Mouse (Mus musculus): ENCODE data around the gene Arhgap44. TPM values are rescaled to one million over a fixed set of nuclear protein-coding genes. Genes with fewer than 3 reads are reported as not detected.
A peak's percentile ranks its signal among the peaks of the same experiment; 100 is the strongest.

The Arhgap44 gene
- 10.3 and 11.5 TPM in 2 replicates for polyA plus RNA-seq (2015; fragmentation: Nextera tagmentation; extraction: Ambion mirVana)

DNA sequence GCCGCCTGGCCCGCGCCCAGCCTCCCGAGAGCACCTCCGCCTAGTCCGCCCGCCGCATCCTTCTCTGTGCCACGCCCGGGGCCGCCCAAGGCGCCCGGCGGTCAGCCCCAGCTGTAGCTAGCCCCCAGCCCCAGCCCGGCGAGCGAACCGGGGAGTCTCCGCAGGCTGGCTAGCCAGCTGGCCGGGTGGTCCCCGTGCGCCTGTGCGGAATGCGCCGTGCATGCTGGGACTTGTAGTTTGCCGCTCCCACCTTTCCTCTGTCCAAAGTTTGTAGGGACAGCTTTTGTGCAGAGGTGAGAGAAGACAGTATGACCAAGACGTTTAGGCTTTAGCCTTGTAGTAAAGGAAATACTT, at the start of gene Arhgap44:
Gene Arhgap44 (minus strand): TSS at position 195 of the 354 bp plus-strand sequence.
- Histone ChIP-seq H3K4me3 (peak within 1 kb of the TSS; percentile 84), H3K9me3 (no peaks in the 10 kb centered on the region), H3K9ac (peak within 1 kb of the TSS; percentile 92), H3K4me1 (replicated peaks) (peaks cover 19% of the 10 kb centered on the region), H3K4me2 (peak within 1 kb of the TSS; percentile 84), H3K27ac (replicated peaks) (peak within 1 kb of the TSS; percentile 80), H3K36me3 (no peaks in the 10 kb centered on the region), H3K27me3 (0 out of 2 replicates have a peak, but pooled peaks cover 10% of the 10 kb centered on the region)
- peak; percentile 97 for ATAC-seq (ENCODE audit: low read depth)
- under 1% methylated on average over 27 of the region's 27 CpGs for WGBS

DNA sequence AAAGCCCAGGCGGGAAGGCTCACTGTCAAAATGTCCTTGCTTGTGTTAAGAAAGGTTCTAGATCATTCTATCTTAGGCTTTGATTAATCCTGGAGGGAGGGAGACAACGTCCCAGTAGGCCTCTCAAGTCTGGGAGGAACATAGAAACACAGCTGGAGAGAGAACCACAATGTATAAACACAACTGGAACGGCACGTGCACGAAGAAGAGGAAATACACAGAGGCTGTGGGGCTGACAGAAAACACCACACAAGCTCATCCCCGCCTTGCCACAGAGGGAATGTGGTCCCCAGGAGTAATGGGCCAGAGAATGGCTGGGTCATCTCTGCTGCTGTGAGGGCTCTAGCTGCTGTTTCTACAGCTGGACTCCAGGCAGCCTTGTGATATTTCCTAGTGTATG, 48.9 kb upstream of the Arhgap44 start:
- Histone ChIP-seq H3K9me3 (no peaks in the 10 kb centered on the region), H3K9ac (no peak overlapping the region), H3K4me1 (replicated peaks) (peaks cover 10% of the 10 kb centered on the region; the same call in 1 of the 2 replicates), H3K27me3 (no peaks in the 10 kb centered on the region), H3K36me3 (no peaks in the 10 kb centered on the region), H3K27ac (replicated peaks) (no peak overlapping the region), H3K4me3 (no peak overlapping the region), H3K4me2 (no peak overlapping the region)
- ATAC-seq (ENCODE audit: low read depth) = no peak
- 78% methylated on average over 6 of the region's 6 CpGs for WGBS

DNA sequence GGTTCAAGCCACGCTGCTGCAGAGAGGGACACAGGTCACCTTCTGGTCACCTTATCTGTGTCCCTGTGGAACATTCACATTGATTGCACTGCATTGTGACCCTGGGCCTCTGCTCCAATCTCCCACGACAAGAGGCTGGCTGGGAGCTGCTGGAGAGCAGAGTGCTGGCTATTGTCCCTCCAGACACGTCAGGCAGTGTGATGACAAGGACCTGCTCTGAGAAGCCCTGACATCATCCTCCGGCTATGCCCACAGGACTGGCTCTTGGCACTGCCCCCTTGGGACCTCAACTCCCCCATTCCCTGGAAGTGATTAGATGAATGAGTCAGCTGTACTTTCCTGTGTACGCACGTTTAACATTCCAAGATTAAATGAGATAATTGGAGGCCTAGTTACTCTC, 46.7 kb upstream of the Arhgap44 start:
- Histone ChIP-seq H3K27me3 (no peaks in the 10 kb centered on the region), H3K4me2 (no peak overlapping the region), H3K4me3 (no peak overlapping the region), H3K4me1 (replicated peaks) (no peaks in the 10 kb centered on the region), H3K36me3 (no peaks in the 10 kb centered on the region), H3K27ac (replicated peaks) (no peak overlapping the region), H3K9me3 (no peaks in the 10 kb centered on the region), H3K9ac (no peak overlapping the region)
- 55% methylated on average over 6 of the region's 6 CpGs for WGBS
- ATAC-seq (ENCODE audit: low read depth) = no peak

DNA sequence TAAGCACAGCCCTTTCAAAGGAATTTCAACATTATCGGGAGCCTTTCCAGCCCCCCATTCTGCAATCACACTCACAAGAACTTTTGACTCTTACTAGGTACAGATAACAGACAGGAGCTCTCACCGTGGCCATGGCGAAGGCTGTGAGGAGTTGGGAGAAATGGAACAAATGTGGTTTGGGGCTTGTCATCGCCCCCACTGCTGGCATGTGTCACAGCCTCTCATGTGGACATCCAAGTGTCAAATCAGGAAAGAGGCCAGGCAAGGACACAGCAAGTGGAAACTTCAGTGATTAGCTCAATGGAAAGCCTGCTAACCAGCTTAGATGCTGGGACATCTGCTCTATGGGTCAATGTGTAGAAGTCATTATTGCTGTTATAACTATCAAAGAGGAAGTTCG, 42.5 kb upstream of the Arhgap44 start:
- no peak overlapping the region for H3K4me3 ChIP-seq
- no peak overlapping the region for H3K27ac ChIP-seq (replicated peaks)
- H3K9ac ChIP-seq = no peak overlapping the region
- no peaks in the 10 kb centered on the region for H3K36me3 ChIP-seq
- H3K4me2 ChIP-seq = no peak overlapping the region
- WGBS = 64% methylated on average over 5 of the region's 5 CpGs
- no peaks in the 10 kb centered on the region for H3K4me1 ChIP-seq (replicated peaks)
- H3K9me3 ChIP-seq = no peaks in the 10 kb centered on the region
- H3K27me3 ChIP-seq = no peaks in the 10 kb centered on the region
- ATAC-seq (ENCODE audit: low read depth) = no peak

DNA sequence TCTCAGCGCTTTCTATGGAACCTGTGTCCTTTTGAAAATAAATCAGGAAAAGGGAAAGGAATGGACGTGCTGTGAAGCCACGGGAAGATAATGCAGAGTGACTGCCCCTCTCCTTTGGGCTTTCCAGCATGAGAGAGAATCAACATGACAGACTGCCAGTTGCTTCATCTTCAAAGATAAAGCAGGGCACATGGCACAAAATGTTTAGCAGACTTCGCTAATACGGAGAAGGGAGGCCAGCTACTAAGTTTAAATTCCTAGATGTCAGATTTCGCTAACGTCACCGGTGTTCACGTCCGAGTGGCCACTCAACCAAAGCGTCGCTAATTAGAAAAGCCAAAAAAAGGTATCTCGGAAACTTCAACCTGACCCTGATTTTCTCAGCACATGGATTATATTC, 41.9 kb upstream of the Arhgap44 start:
- 74% methylated on average over 13 of the region's 13 CpGs for whole genome bisulfite sequencing
- Histone ChIP-seq H3K4me2 (no peak overlapping the region), H3K4me3 (no peak overlapping the region), H3K9ac (no peak overlapping the region), H3K9me3 (no peaks in the 10 kb centered on the region), H3K4me1 (replicated peaks) (no peaks in the 10 kb centered on the region), H3K36me3 (no peaks in the 10 kb centered on the region), H3K27me3 (no peaks in the 10 kb centered on the region), H3K27ac (replicated peaks) (no peak overlapping the region)
- no peak for ATAC-seq (ENCODE audit: low read depth)

DNA sequence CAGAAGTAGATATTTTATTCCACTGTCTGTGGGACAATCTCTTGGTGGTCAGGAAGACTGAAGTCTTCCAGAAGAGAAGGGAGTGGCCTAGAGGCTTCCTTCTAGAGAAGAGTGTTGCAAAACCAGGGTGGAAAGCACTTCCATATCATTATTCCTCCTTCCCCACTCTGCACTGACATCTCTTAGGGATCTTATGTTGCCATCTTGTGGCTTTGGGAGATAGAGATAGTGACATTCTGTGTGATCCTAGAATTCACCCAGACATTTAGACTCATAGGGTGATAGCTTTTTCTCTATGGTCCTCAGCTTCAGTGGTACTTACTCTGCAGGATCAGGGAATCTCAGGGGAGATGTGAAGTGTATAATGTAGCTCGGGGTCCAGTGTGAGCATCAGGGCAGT, 40.3 kb upstream of the Arhgap44 start:
- H3K27me3 ChIP-seq = no peaks in the 10 kb centered on the region
- no peaks in the 10 kb centered on the region for H3K4me1 ChIP-seq (replicated peaks)
- no peaks in the 10 kb centered on the region for H3K9me3 ChIP-seq
- H3K4me3 ChIP-seq = no peak overlapping the region
- H3K4me2 ChIP-seq = no peak overlapping the region
- H3K27ac ChIP-seq (replicated peaks) = no peak overlapping the region
- H3K36me3 ChIP-seq = no peaks in the 10 kb centered on the region
- ATAC-seq (ENCODE audit: low read depth) = no peak
- no peak overlapping the region for H3K9ac ChIP-seq
- 88% methylated on average over 1 of the region's 1 CpGs for WGBS

DNA sequence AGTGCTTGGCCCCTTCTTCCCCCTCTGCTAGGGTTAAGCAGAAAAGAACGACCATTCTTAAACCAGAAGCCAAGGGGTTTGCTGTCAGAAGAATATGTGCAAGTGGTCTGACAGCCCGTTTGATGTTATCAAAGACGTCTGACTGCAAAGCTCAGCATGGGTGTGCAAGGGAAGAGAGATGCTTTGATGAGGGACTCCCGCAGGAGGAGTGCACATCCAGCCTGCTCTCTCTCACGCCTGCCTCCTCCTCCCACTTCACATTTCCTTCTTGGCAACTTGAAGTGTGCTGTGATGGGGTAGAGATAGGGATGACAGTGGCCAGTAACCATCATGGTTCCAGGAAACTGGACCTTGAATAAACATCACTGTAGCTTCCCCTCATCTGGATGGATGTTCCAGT, 39.5 kb upstream of the Arhgap44 start:
- no peak for ATAC-seq (ENCODE audit: low read depth)
- Histone ChIP-seq H3K4me3 (no peak overlapping the region), H3K9ac (no peak overlapping the region), H3K9me3 (no peaks in the 10 kb centered on the region), H3K4me2 (no peak overlapping the region), H3K27me3 (no peaks in the 10 kb centered on the region), H3K36me3 (no peaks in the 10 kb centered on the region), H3K4me1 (replicated peaks) (no peaks in the 10 kb centered on the region), H3K27ac (replicated peaks) (no peak overlapping the region)
- 54% methylated on average over 5 of the region's 5 CpGs for WGBS

DNA sequence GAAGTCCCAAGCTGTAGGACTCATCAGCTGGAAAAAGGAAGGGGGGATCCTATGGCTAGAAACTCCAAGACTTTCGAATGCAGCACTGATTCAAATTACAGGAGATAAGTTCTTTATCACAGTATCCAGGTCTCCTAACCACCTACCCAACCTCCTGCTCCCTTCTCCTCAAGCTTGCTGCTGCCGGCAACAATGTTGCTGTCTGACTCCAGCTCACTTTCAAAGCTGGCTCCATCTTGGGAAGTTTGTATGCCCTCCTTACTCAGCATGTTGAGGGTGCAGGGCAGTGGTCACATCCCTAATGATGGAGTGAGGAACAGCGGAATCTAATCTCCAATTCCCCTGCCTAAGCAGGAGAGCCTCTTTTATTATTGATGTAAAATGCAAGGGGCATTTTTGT, 35.3 kb upstream of the Arhgap44 start:
- WGBS = 79% methylated on average over 3 of the region's 3 CpGs
- no peak overlapping the region for H3K4me3 ChIP-seq

DNA sequence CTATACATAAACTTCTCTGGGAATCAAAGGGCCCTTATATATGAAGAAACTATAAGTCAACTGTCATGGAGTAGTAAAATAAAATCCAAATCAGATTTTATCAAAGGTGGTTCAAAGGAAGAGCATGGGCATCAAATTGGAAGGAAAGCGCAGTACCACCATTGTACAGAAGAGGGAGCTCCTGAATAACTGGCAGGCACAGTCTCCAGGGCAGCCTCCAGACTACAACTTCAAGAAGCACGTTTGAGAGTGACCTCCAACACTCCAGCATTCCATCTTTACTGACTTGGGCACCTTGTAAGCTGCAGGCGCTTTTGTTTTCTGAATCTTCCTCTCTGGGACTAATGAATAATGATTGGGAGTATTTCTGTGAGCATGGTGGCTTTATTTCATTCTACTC, 34.5 kb upstream of the Arhgap44 start:
- no peak for ATAC-seq (ENCODE audit: low read depth)
- Histone ChIP-seq H3K9me3 (no peaks in the 10 kb centered on the region), H3K36me3 (no peaks in the 10 kb centered on the region), H3K4me3 (no peak overlapping the region), H3K27me3 (no peaks in the 10 kb centered on the region), H3K4me1 (replicated peaks) (no peaks in the 10 kb centered on the region), H3K27ac (replicated peaks) (no peak overlapping the region), H3K9ac (no peak overlapping the region), H3K4me2 (no peak overlapping the region)
- WGBS = 1% methylated on average over 3 of the region's 3 CpGs

More for the DNA sequence above, 35.3 kb upstream of the Arhgap44 start:
- Histone ChIP-seq H3K4me1 (replicated peaks) (no peaks in the 10 kb centered on the region), H3K27ac (replicated peaks) (no peak overlapping the region), H3K9me3 (no peaks in the 10 kb centered on the region), H3K36me3 (no peaks in the 10 kb centered on the region), H3K4me2 (no peak overlapping the region), H3K27me3 (no peaks in the 10 kb centered on the region), H3K9ac (no peak overlapping the region)
- no peak for ATAC-seq (ENCODE audit: low read depth)

DNA sequence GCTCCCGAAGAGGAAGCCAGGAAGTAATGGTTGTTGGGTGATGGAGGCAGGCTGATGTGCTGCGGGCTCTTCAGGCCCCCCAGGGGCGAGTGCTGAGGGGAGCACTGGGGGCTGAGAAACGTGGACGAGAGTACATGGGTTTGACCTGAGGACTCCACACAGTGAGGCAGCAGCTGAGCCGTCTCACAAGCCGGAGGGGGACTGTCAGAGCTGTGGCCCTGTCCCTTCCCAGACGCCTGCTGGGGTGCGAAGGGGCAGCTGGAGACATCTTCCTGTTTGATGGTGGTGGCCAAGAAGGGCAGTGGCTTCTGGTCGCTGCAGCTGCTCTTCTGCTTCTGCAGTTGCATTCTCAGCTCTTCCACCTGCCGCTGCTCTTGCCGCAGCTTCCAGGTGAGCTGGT, 24.2 kb upstream of the Arhgap44 start:
- no peak for ATAC-seq (ENCODE audit: low read depth)
- no peaks in the 10 kb centered on the region for H3K9me3 ChIP-seq
- H3K27me3 ChIP-seq = no peaks in the 10 kb centered on the region
- H3K27ac ChIP-seq (replicated peaks) = no peak overlapping the region
- 91% methylated on average over 12 of the region's 12 CpGs for WGBS
- H3K4me2 ChIP-seq = no peak overlapping the region
- no peaks in the 10 kb centered on the region for H3K36me3 ChIP-seq
- no peak overlapping the region for H3K9ac ChIP-seq
- no peaks in the 10 kb centered on the region for H3K4me1 ChIP-seq (replicated peaks)
- no peak overlapping the region for H3K4me3 ChIP-seq

DNA sequence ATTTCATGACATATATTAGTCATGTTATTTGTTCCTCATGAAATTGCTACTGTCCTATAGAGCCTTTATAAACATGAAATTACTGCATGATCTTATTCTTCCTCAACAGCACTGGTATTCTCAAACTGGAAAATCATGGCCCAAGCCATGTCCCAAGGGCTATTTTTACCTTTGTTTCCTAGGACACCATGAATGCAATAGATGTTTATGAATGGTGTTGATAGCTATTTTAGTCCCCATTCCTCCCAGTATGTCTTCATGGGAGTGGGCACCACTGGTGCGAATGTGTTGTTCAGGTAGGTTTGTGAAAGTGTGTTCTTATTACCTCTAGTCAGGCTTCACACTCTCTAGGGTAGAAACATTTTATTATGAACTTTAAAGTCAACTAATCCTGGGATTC, 22.4 kb upstream of the Arhgap44 start:
- 94% methylated on average over 1 of the region's 1 CpGs for WGBS
- H3K4me3 ChIP-seq = no peak overlapping the region
- no peak overlapping the region for H3K4me2 ChIP-seq
- H3K9me3 ChIP-seq = no peaks in the 10 kb centered on the region
- no peaks in the 10 kb centered on the region for H3K27me3 ChIP-seq
- no peak overlapping the region for H3K27ac ChIP-seq (replicated peaks)
- H3K4me1 ChIP-seq (replicated peaks) = no peaks in the 10 kb centered on the region
- H3K9ac ChIP-seq = no peak overlapping the region
- no peaks in the 10 kb centered on the region for H3K36me3 ChIP-seq
- no peak for ATAC-seq (ENCODE audit: low read depth)

DNA sequence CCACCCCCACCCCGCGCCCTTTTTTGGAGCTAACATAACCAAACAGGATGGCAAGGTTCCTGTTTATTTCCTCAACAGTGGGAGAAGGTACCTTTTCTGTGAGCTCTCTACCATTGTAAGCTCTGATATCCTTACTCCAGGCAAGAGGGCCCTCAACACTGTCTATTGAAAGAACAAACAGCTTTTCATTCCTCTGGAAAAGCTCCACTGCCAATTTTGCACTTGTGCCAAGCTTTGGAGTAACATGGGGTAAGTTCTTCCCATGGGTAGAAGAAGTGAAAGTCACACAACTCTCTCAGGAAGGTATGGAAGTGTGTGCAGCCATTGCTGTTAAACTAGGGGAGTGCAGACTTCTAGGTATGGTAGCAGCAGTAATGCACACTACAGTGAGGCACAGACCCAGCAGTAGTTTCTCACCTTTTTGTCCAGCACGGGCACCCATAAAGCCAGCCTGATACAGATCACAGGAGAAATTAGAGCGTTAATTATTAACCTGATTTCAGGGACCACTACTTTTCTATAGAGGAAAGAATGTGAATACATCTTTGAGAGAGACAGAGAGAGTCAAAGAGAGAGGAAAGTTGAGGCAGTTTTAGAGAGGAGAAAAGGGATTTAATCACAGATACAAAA, 7.5 kb upstream of the Arhgap44 start:
- Histone ChIP-seq H3K36me3 (no peaks in the 10 kb centered on the region), H3K9me3 (no peaks in the 10 kb centered on the region), H3K4me3 (no peak overlapping the region), H3K27ac (replicated peaks) (no peak overlapping the region), H3K4me1 (replicated peaks) (no peaks in the 10 kb centered on the region), H3K9ac (no peak overlapping the region), H3K4me2 (no peak overlapping the region), H3K27me3 (no peaks in the 10 kb centered on the region)
- ATAC-seq (ENCODE audit: low read depth) = no peak
- WGBS = 87% methylated on average over 4 of the region's 4 CpGs

Measured in neural tube, embryonic 13.5 days (tissue).